Mouse (Mus musculus) central nervous system, embryonic 14 days (tissue): ENCODE results near the gene Mkrn3. TPM values are rescaled to one million over a fixed set of nuclear protein-coding genes. Genes with fewer than 3 reads are reported as not detected.

Experiments used
- polyA plus RNA-seq: library from polyadenylated mRNA; depleted of rRNA; stranded (reverse); fragments of >200 nt; gene quantifications from 2 replicates; pipeline ENCODE4 v1.2.3, GENCODE M21; 2012; rRNA removed

The Mkrn3 gene
- 19.1 and 19.5 TPM in 2 replicates for polyA plus RNA-seq

DNA sequence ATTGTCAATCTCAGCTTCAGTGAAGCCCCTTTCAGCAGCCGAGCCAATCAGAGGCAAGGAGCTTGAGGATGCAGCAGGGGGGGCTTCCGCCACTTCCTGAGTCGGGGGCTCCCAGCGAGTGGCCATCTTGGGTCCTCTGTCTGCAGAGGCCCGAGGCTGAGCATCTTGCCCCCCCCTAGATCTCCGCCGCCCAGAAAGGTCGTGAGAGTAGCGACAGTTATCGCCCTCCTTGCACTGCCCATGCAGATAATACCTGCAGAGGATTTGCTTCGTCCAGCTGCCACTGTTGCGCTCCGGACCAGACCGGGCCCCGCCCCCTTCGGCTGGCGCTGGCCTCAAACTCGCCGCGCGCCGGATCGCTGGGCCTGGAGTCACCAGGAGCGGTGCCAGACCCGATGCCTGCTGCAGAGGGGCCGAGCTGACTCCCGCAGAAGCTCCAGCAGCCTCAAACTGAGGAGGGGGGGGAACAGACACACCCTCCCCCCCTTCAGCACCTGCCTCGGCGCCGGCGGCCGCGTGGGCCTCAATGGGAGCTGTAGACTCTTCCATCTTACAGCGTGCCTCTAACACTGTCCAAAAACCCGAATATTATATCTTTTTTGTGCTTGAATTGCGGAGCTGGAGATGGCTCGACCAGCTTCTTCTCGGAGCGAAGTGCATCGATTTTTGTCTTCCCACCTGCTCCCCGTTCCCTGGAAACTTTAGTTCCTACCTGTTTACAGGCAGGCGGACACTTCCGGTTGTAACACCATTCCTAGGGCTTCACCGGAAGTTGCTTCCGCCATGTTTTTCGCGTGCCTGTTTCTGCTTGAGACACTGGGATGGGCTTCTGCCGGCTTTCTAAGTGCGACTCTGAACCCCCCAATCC, at the start of gene Mkrn3:
Gene Mkrn3 (minus strand): TSS at position 647 of the 868 bp plus-strand sequence.

DNA sequence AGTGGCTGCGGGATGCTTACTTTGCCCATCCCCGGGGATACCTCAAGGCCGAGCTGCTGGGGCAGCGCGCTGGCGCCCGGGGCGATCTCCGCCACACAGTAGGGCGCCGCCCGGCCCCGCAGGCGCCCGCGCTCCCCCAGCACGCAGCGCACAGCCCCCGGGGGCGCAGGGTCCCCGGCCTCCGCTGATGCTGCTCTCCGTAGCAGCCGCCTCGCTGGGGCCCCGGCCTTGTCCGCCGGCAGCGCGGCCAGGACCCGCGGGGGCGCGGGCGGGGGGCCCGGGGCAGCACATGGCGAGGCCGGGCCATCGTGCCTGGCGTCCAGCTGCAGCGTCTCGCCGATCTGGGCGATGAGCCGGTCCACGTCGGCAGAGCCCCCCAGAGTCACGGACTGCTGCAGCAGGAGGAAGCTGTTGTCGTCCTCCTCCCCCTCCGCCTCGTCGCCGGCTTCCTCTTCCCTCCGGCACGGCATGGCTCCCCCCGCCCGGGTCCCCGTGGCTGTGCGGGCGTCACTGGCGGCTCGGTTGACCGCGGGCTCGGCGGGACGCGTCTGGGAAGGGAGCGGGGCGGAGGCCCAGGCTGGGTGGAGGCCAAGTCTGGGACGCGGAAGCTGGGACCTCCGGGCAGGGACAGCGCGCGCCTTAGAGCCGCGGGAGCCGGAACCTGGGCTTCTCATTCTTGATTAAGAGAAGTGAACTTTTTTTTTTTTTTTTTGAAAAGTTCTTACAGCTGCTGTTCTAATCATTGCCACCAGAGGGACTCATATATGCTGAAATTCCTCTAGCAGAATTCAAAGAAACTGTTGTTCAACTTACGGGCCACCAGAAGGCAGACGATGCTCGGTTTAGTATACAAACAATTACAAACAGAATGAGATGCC, 44.2 kb upstream of the Mkrn3 start, which contains the start of gene Peg12:
Gene Peg12 (minus strand): TSS at position 633 of the 878 bp plus-strand sequence.

DNA sequence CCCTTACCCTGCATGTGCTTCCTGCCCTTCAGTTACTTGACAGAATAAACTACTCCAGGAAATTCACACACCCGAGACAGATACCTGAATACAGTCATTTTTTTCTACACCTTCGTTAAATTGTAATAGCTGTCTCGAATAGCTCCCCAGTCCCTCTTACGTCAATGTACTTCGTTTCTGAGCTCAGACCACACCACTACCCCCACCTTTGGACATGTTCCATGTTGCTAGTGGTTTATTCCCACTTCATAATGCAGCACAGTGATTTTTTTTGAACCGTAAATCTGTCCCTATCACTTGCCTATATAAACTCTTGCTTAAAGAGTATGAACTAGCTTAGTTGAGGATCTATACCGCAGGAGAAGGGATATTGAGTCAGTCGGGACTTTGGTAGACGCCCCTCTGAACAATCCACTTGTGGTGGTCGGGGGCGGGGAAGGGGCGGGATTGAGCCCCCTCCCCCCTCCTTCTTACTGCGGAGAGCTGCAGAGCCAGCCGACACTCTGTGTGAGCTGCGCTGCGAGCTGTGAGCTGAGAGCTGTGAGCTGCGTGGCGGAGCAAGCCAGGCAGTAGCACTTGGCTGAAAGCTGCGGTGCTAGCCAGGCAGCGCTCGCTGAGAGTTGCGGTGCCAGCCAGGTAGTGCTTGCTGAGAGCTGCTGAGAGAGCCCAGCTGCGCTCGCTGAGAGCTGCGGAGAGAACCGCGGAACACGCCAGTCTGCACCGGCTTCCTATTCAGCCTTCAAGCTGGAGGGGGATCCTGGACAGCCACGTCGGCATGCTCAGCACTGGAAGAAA, 43.2 kb downstream of the Mkrn3 start, which contains the start of gene Magel2:
Gene Magel2 (plus strand): TSS at position 501 of the 795 bp plus-strand sequence.

Other genes with a start within 250 kb of the Mkrn3 start
- 367 TPM in 2 replicates for gene Ndn, start 73.6 kb downstream of the Mkrn3 start, polyA plus RNA-seq
- 58.7 and 59.4 TPM in 2 replicates for gene Magel2, start 43.1 kb downstream of the Mkrn3 start, polyA plus RNA-seq
- 8.0 and 10.2 TPM in 2 replicates for gene Peg12, start 44.4 kb upstream of the Mkrn3 start, polyA plus RNA-seq